Mouse (Mus musculus) kidney, embryonic 15.5 days (tissue): ENCODE data around the gene Col9a1. TPM values are rescaled to one million over a fixed set of nuclear protein-coding genes. Genes with fewer than 3 reads are reported as not detected.

Experiments
- ATAC-seq: fragments of 200-750 bp; cut with Nextera tagmentation; replicated peaks from 2 replicates; pipeline ENCODE4 v1.8.0; 2017; ENCODE audit warnings: moderate TSS enrichment; ENCODE audit not compliant: low FRiP score
- H3K27ac ChIP-seq: fragments of 300-500 bp; sonication (generic); 2 replicates; pipeline ENCODE4 v1.5.1; 2015; ENCODE audit warnings: mild to moderate bottlenecking, inconsistent platforms
- H3K27me3 ChIP-seq: fragments of 300-500 bp; sonication (generic); 2 replicates; pipeline ENCODE4 v1.6.1; 2015; ENCODE audit warnings: inconsistent platforms
- H3K36me3 ChIP-seq: fragments of 300-500 bp; sonication (generic); 2 replicates; pipeline ENCODE4 v1.6.1; 2015; ENCODE audit warnings: inconsistent platforms
- H3K4me1 ChIP-seq: fragments of 300-500 bp; sonication (generic); 2 replicates; pipeline ENCODE4 v1.6.1; 2015; ENCODE audit warnings: inconsistent platforms
- H3K4me2 ChIP-seq: fragments of 300-500 bp; sonication (generic); 2 replicates; pipeline ENCODE4 v1.6.1; 2015; ENCODE audit warnings: moderate library complexity, mild to moderate bottlenecking, inconsistent platforms
- H3K4me3 ChIP-seq: fragments of 300-500 bp; sonication (generic); replicated peaks from 2 replicates; pipeline ENCODE4 v1.5.1; 2015; ENCODE audit warnings: mild to moderate bottlenecking, inconsistent platforms
- H3K9ac ChIP-seq: fragments of 300-500 bp; sonication (generic); 2 replicates; pipeline ENCODE4 v1.6.1; 2015; ENCODE audit warnings: mild to moderate bottlenecking, inconsistent platforms
- H3K9me3 ChIP-seq: fragments of 300-500 bp; sonication (generic); replicated peaks from 2 replicates; pipeline ENCODE4 v1.6.1; 2016; ENCODE audit warnings: inconsistent platforms
- WGBS: fragments of 180-500 bp; shearing (Covaris S2); methylation state at CpG from one replicate; pipeline ENCODE4 v1.1.7; 2015; ENCODE audit warnings: mixed read lengths; 5-methylcytosine and 5-hydroxymethylcytosine counted together
- polyA plus RNA-seq: library from polyadenylated mRNA; unstranded; fragments of >200 nt; fragmentation: Nextera tagmentation; extraction: Ambion mirVana; gene quantifications from 2 replicates; pipeline ENCODE4 v1.2.1, GENCODE M21; 2015

Gene Col9a1
- polyA plus RNA-seq, 1 experiment from 2014 or later, result 12.7 TPM

GRCm38 (mm10) chr1:24225825-24226526 is 48.6 kb downstream of the Col9a1 start:
- no peak for ATAC-seq
- Histone ChIP-seq H3K4me2 (no peak overlapping the region), H3K4me3 (no peak overlapping the region), H3K27me3 (no peaks in the 10 kb centered on the region), H3K36me3 (no peaks in the 10 kb centered on the region), H3K4me1 (peaks cover 5% of the 10 kb centered on the region; the same call in 1 of the 2 replicates), H3K9ac (no peak overlapping the region), H3K9me3 (no peaks in the 10 kb centered on the region), H3K27ac (no peak overlapping the region)
- WGBS, result 83% methylated on average over 4 of the region's 4 CpGs

- no peak overlapping the region for H3K4me3 ChIP-seq
- no peak for ATAC-seq
- peaks cover 5% of the 10 kb centered on the region; the same call in 1 of the 2 replicates for H3K4me1 ChIP-seq
- H3K9ac ChIP-seq, result no peak overlapping the region
- no peaks in the 10 kb centered on the region for H3K9me3 ChIP-seq
- no peak overlapping the region for H3K4me2 ChIP-seq
- H3K36me3 ChIP-seq, result no peaks in the 10 kb centered on the region
- H3K27me3 ChIP-seq, result no peaks in the 10 kb centered on the region
- H3K27ac ChIP-seq, result no peak overlapping the region
- 87% methylated on average over 6 of the region's 6 CpGs for WGBS
These were observed 49.7 kb downstream of the Col9a1 start for GRCm38 (mm10) chr1:24226941-24227711.

DNA sequence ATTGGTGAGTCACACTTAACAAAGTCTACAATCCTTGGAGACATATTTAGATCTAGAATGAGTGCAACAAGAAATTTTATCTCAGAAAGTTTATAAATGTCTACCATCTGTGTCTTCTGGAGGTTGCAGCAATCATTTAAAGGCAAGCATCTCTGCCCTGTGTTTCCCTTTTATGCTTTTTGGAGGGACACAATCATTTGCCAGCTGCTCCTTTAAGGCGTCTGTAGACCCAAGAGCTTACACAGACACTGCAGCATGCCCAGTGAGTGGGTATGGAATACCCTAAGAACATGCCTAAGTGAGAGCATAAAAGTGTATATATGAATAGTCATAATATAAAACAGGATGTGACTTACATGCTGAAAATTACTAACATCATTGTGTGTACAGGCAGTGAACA is 52.1 kb downstream of the Col9a1 start:
- no peak for ATAC-seq
- Histone ChIP-seq H3K4me2 (no peak overlapping the region), H3K9me3 (no peaks in the 10 kb centered on the region), H3K36me3 (no peaks in the 10 kb centered on the region), H3K27ac (no peak overlapping the region), H3K4me1 (peaks cover 5% of the 10 kb centered on the region; the same call in 1 of the 2 replicates), H3K9ac (no peak overlapping the region), H3K27me3 (no peaks in the 10 kb centered on the region), H3K4me3 (no peak overlapping the region)
- WGBS, result 88% methylated on average over 1 of the region's 1 CpGs

DNA sequence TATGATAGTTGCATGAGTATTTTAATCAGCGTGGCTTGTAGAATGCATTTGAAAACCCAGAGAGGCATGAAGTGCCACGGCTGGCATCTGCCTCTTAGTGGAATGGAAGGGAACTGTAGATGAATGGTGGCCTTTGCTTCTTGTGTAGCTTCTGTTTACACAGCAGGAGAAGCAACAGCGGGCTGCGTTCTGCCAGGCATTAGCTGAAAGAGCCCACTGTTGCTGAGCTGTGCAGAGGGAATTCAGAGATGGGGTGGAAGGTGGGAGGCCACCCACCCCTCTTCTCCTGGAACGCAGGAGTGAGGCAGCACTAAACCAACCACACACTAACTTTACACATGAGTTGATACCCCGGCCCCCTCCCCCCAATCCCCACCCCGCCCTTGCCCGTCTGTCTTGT is 53.0 kb downstream of the Col9a1 start:
- H3K4me1 ChIP-seq, result peaks cover 5% of the 10 kb centered on the region; the same call in 1 of the 2 replicates
- H3K27me3 ChIP-seq, result no peaks in the 10 kb centered on the region
- no peak overlapping the region for H3K9ac ChIP-seq
- H3K9me3 ChIP-seq, result no peaks in the 10 kb centered on the region
- no peak overlapping the region for H3K4me3 ChIP-seq
- no peaks in the 10 kb centered on the region for H3K36me3 ChIP-seq
- WGBS, result 22% methylated on average over 8 of the region's 8 CpGs
- H3K4me2 ChIP-seq, result 0 out of 2 replicates have a peak overlapping the region, but pooled peaks have one; percentile 27
- no peak overlapping the region for H3K27ac ChIP-seq
- ATAC-seq, result peak; percentile 36; the same call in 1 of the 2 replicates

GRCm38 (mm10) chr1:24231504-24232270 is 54.3 kb downstream of the Col9a1 start:
- Histone ChIP-seq H3K4me2 (no peak overlapping the region), H3K27ac (no peak overlapping the region), H3K9ac (no peak overlapping the region), H3K9me3 (no peaks in the 10 kb centered on the region), H3K4me1 (peaks cover 5% of the 10 kb centered on the region; the same call in 1 of the 2 replicates), H3K27me3 (no peaks in the 10 kb centered on the region), H3K36me3 (no peaks in the 10 kb centered on the region), H3K4me3 (no peak overlapping the region)
- ATAC-seq, result no peak
- 67% methylated on average over 3 of the region's 3 CpGs for WGBS

GRCm38 (mm10) chr1:24236330-24236729 is 58.9 kb downstream of the Col9a1 start:
- Histone ChIP-seq H3K36me3 (no peaks in the 10 kb centered on the region), H3K9me3 (no peaks in the 10 kb centered on the region), H3K4me1 (no peaks in the 10 kb centered on the region), H3K27ac (no peak overlapping the region), H3K4me2 (no peak overlapping the region), H3K27me3 (no peaks in the 10 kb centered on the region), H3K9ac (no peak overlapping the region), H3K4me3 (no peak overlapping the region)
- 67% methylated on average over 1 of the region's 1 CpGs for WGBS
- no peak for ATAC-seq

DNA sequence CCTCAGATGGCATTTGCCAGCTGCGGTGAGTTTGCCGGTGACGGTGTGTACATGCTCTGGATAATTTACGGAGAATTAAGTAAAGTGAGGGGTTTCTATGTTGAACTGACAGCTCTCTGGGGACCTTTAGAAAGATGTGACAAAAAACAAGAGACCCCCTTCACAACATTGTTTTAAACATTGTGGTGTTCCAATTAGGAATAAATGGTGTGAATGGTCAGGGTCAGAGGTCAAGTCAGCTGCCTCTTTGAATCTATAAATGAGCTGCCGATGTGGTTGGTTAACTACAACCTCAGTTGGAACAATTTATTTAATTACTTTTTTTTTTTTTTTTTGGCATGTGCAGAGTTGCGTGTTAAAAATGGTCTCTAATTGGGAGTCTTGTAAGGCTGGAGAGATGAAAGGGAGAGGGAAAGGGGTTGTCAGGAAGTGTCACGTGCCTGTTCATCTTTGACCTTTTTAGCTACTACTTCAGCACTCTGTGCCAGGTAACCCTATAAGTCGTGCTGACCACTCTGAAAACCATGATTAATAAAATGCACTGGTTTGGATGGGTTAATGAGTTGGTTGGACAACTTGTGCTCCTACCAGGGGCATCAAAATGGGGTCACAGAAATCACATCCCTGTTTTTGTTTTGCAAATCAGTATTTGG is 62.8 kb downstream of the Col9a1 start:
- no peak overlapping the region for H3K27ac ChIP-seq
- no peak overlapping the region for H3K9ac ChIP-seq
- H3K4me2 ChIP-seq, result no peak overlapping the region
- H3K36me3 ChIP-seq, result no peaks in the 10 kb centered on the region
- no peaks in the 10 kb centered on the region for H3K4me1 ChIP-seq
- ATAC-seq, result no peak
- no peaks in the 10 kb centered on the region for H3K27me3 ChIP-seq
- no peak overlapping the region for H3K4me3 ChIP-seq
- H3K9me3 ChIP-seq, result no peaks in the 10 kb centered on the region
- WGBS, result 62% methylated on average over 8 of the region's 8 CpGs

DNA sequence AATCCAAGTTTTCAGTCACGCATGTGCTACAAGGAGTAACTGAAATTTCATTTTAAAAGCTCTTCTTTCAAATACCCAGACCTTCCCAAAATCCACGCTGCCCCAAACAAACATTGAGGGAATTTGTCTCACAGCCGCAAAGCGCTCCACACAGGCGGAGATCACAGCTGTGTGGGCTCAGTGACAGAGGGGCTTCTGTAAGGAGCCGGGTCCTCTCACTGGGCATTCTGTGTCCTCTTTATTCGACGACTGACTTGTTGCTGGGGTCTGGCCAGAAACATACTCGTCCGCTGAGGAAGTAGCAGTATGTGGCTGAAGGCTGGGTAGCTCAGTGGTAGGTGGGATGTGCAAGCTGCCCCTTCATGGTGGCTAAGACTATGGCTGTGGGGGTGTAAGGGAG is 67.5 kb downstream of the Col9a1 start:
- WGBS, result 82% methylated on average over 10 of the region's 10 CpGs
- no peak overlapping the region for H3K27ac ChIP-seq
- no peaks in the 10 kb centered on the region for H3K36me3 ChIP-seq
- H3K4me2 ChIP-seq, result no peak overlapping the region
- no peaks in the 10 kb centered on the region for H3K9me3 ChIP-seq
- H3K9ac ChIP-seq, result no peak overlapping the region
- H3K4me1 ChIP-seq, result no peaks in the 10 kb centered on the region
- no peak overlapping the region for H3K4me3 ChIP-seq
- H3K27me3 ChIP-seq, result no peaks in the 10 kb centered on the region
- no peak for ATAC-seq

DNA sequence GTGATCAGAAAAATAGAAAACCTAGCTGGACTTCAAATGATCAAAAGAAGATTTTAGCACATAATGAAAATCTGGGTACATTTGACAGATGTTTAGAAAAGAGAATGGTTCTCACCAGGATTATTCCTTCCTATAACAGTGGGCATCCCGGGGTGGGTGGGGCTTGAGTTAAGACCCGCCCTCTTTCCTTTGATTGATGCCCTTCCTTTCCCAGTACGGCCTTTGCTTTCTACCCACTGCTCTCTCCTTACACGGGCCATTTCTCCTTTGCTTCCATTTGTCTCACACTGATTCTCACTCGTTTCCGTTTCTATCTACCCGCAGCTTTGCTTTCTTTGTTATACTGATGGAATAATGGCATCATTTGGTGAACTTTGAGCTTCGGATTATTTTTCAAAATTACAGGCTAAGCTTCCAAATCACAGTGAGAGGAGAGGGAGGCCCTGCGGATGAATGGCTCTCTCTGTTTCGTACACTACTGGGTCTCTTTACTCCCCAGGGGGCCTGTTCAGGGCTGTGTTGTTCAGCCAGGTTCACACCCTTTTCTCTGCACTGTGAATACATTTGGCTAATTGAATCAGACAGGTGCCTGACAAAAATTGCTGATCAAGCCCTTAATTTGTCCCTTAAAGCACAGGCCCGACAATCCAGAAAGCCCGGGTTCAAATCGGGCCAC is 68.4 kb downstream of the Col9a1 start:
- ATAC-seq, result no peak
- Histone ChIP-seq H3K9me3 (no peaks in the 10 kb centered on the region), H3K4me3 (no peak overlapping the region), H3K36me3 (no peaks in the 10 kb centered on the region), H3K9ac (no peak overlapping the region), H3K27me3 (no peaks in the 10 kb centered on the region), H3K4me2 (no peak overlapping the region), H3K27ac (no peak overlapping the region), H3K4me1 (no peaks in the 10 kb centered on the region)
- 62% methylated on average over 13 of the region's 13 CpGs for WGBS

GRCm38 (mm10) chr1:24248294-24249104 is 71.1 kb downstream of the Col9a1 start:
- Histone ChIP-seq H3K27me3 (no peaks in the 10 kb centered on the region), H3K9ac (no peak overlapping the region), H3K36me3 (no peaks in the 10 kb centered on the region), H3K9me3 (no peaks in the 10 kb centered on the region), H3K27ac (no peak overlapping the region), H3K4me1 (no peaks in the 10 kb centered on the region), H3K4me3 (no peak overlapping the region), H3K4me2 (no peak overlapping the region)
- ATAC-seq, result no peak
- 73% methylated on average over 10 of the region's 10 CpGs for WGBS
